Mouse (Mus musculus) heart, adult 2 months (tissue): ENCODE measurements around the gene Izumo1. TPM values are rescaled to one million over a fixed set of nuclear protein-coding genes. Genes with fewer than 3 reads are reported as not detected.
A peak's percentile ranks its signal among the peaks of the same experiment; 100 is the strongest.

Experiments used
- DNase-seq, 2 experiments: peaks; one replicate each; pipeline ENCODE4 v3.0.0; 2021
- H3K27ac ChIP-seq: fragments of 200-600 bp; 2 replicates; pipeline ENCODE4 v1.8.1; 2022
- H3K27me3 ChIP-seq: fragments of 200-500 bp; 2 replicates; pipeline ENCODE4 v1.6.1; 2012; ENCODE audit warnings: mild to moderate bottlenecking, low read length, inconsistent platforms, mixed read lengths; ENCODE audit not compliant: control insufficient read depth, insufficient read depth
- H3K36me3 ChIP-seq: fragments of 200-500 bp; 2 replicates; pipeline ENCODE4 v1.6.1; 2012; ENCODE audit warnings: low read length, inconsistent platforms; ENCODE audit not compliant: control insufficient read depth, insufficient read depth
- H3K4me1 ChIP-seq: fragments of 200-500 bp; 2 replicates; pipeline ENCODE4 v1.6.1; 2011; ENCODE audit warnings: low read length; ENCODE audit not compliant: control insufficient read depth, insufficient read depth
- H3K4me3 ChIP-seq: fragments of 200-600 bp; 2 replicates; pipeline ENCODE4 v1.8.1; 2022
- H3K79me2 ChIP-seq: fragments of 200-500 bp; replicated peaks from 2 replicates; pipeline ENCODE4 v1.6.1; 2012; ENCODE audit warnings: mild to moderate bottlenecking, inconsistent platforms, low read length, moderate library complexity, mixed read lengths; ENCODE audit not compliant: control insufficient read depth, insufficient read depth
- H3K9ac ChIP-seq: fragments of 200-500 bp; 2 replicates; pipeline ENCODE4 v1.6.1; 2012; ENCODE audit warnings: low read depth, mild to moderate bottlenecking, control low read depth, inconsistent platforms, low read length, mixed read lengths
- CTCF ChIP-seq: fragments of 200-600 bp; IDR thresholded peaks from 2 replicates; pipeline ENCODE4 v1.8.1; 2022; ENCODE audit warnings: antibody characterized with exemption, mild to moderate bottlenecking, moderate library complexity
- EP300 ChIP-seq: fragments of 200-500 bp; IDR thresholded peaks from 2 replicates; pipeline ENCODE4 v1.6.1; 2011; ENCODE audit warnings: low read depth, low read length, control low read depth; ENCODE audit not compliant: insufficient read depth
- POLR2A ChIP-seq: fragments of 200-500 bp; IDR thresholded peaks from 2 replicates; pipeline ENCODE4 v1.6.1; 2011; ENCODE audit warnings: mild to moderate bottlenecking, low read depth, low read length, control low read depth; ENCODE audit not compliant: insufficient read depth
- WGBS: fragments of 180-500 bp; shearing (Covaris S2); methylation state at CpG from one replicate; pipeline ENCODE4 v1.1.7; 2018; 5-methylcytosine and 5-hydroxymethylcytosine counted together
- intact Hi-C: fragments of 180-260 bp; cut with DNase I; formaldehyde crosslinking; loops from one replicate; pipeline ENCODE4 v1.15.1; 2025
- polyA plus RNA-seq: library from polyadenylated mRNA; depleted of rRNA; stranded (reverse); fragments of >200 nt; gene quantifications from 2 replicates; pipeline ENCODE4 v1.2.3, GENCODE M21; 2012
- total RNA-seq, 2 experiments: library from RNA; stranded (reverse); gene quantifications; 2 replicates each; pipeline ENCODE4 v1.2.3; 2021

Izumo1 gene
- total and polyA plus RNA-seq, 3 experiments, result 0.26 to 0.70 (median 0.27) TPM

DNA sequence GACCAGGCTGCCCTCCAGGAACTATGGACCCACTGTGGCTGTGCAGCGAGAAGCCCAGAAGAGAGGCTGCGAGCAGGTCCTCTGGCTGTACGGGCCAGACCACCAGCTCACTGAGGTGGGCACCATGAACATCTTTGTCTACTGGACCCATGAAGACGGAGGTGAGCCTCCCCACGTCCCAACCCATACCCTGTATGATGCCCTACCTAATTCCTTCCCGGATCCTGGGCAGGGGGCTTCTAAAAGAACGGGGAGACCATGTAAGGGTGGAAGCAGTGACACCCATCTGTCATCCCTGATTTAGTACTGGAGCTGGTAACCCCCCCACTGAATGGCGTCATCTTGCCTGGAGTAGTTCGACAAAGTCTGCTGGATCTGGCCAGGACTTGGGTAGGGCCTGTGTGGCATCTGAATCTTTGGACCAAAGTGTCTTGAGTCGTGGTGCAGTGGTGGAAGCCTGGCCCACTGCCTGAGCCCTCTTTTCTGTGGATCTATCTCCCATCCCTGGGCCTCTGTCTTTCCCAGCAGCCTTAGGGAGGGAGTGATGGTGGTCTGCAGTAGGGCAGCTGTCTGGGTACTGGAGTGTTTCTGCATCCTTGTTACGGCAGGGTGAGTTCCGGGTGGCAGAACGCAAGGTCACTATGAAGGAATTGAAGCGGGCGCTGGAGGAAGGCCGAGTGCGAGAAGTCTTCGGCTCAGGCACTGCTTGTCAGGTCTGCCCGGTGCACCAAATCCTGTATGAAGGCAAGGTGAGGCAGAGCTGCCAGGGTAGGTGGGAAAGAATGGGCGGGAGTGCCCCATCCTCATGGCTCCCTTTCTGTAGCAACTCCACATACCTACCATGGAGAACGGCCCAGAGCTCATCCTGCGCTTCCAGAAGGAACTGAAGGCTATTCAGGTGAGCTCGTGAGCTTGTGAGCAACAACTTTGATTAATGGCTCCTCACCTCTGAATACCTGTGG, 33.7 kb upstream of the Izumo1 start:
- Histone ChIP-seq H3K4me3 (no peak overlapping the region), H3K27me3 (no peaks in the 10 kb centered on the region), H3K36me3 (no peaks in the 10 kb centered on the region), H3K9ac (no peak overlapping the region), H3K79me2 (no peaks in the 10 kb centered on the region), H3K4me1 (peaks cover 2% of the 10 kb centered on the region), H3K27ac (no peak overlapping the region)
- TF ChIP-seq EP300 (no peak), CTCF (no peak), POLR2A (no peak)
- intact Hi-C loops, result loop anchor here (2.0 kb wide), 4 partner anchors 17 to 95 kb away; partner anchors contain the start of genes Bcat2, Hsd17b14 and Rasip1
- WGBS, result 93% methylated on average over 23 of the region's 23 CpGs
- DNase-seq, result no peak

DNA sequence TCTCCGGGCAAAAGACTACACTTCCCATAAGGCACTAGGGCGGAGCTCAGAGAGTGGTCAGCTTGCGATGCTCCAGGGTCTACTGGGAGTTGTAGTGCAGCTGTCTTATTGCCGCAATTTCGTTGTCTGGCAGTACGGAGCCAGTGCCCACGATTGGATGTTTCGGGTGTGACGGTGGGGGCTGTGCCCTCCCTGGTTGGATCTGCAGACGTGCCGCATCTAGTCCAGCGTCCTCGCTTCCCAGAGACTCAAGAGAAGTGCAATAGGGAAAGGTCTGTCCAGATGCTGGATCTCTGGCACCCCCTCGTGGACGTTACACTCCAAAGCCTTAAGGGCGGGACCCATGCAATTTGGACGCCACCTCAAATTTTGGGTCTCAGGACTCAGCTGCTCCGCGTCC, 32.4 kb upstream of the Izumo1 start:
- DNase-seq, result peak; percentile 91 to 95
- H3K27ac ChIP-seq, result peak overlapping the region; percentile 26; the same call in 1 of the 2 replicates
- H3K9ac ChIP-seq, result no peak overlapping the region
- no peaks in the 10 kb centered on the region for H3K36me3 ChIP-seq
- H3K4me3 ChIP-seq, result peak overlapping the region; percentile 38
- H3K27me3 ChIP-seq, result no peaks in the 10 kb centered on the region
- TF ChIP-seq POLR2A (peak; percentile 57), CTCF (peak; percentile 88), EP300 (peak; percentile 94)
- no peaks in the 10 kb centered on the region for H3K79me2 ChIP-seq
- intact Hi-C loops, result loop anchor here (2.0 kb wide), 4 partner anchors 18 to 94 kb away; partner anchors contain the start of genes Bcat2, Hsd17b14 and Rasip1
- 2% methylated on average over 19 of the region's 19 CpGs for WGBS
- peaks cover 2% of the 10 kb centered on the region for H3K4me1 ChIP-seq

DNA sequence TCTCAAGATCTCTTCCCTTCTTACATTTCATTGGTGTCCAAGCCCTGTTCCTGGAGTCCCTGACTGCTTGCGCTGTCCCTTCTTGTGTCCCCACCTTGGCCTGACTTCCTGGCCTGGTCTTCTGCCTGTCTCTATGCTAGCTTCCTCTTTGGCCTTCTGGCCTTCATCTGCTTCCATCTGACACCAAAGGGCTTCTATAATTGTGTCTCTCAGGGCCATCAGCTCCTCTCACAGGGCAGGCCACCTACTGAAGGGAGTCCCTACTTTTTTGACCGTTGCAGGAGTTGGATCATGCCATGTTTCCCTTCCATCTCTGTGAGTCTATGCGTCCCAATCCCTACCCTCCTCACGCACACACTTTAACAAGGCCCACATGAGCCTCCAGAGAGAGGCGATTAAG, 31.7 kb upstream of the Izumo1 start:
- no peak overlapping the region for H3K9ac ChIP-seq
- H3K27ac ChIP-seq, result no peak overlapping the region
- no peaks in the 10 kb centered on the region for H3K27me3 ChIP-seq
- H3K4me1 ChIP-seq, result peaks cover 2% of the 10 kb centered on the region
- H3K4me3 ChIP-seq, result no peak overlapping the region
- TF ChIP-seq EP300 (no peak), CTCF (no peak), POLR2A (no peak)
- 90% methylated on average over 5 of the region's 5 CpGs for WGBS
- no peaks in the 10 kb centered on the region for H3K36me3 ChIP-seq
- no peaks in the 10 kb centered on the region for H3K79me2 ChIP-seq
- DNase-seq, result no peak
- intact Hi-C loops, result loop anchor here (2.0 kb wide), 4 partner anchors 19 to 93 kb away; partner anchors contain the start of genes Bcat2, Hsd17b14 and Rasip1

DNA sequence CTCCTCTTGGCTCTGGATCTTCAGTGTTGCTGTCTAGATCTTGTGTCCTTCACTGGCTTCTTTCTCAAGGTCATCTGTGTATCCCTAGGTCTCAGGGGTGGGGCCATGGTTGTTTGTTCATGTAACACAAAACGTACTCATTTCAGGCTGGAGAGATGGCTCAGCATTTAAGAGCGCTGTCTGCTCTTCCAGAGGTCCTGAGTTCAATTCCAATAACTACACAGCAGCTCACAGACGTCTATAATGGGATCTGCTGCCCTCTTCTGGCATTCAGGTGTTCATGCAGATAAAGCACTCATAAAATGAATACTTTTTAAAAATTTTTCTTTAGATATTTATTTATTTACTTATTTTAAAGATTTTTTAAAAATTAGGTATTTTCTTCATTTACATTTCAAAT, 30.7 kb upstream of the Izumo1 start:
- TF ChIP-seq POLR2A, result no peak
- peak; percentile 71 for TF ChIP-seq CTCF

DNA sequence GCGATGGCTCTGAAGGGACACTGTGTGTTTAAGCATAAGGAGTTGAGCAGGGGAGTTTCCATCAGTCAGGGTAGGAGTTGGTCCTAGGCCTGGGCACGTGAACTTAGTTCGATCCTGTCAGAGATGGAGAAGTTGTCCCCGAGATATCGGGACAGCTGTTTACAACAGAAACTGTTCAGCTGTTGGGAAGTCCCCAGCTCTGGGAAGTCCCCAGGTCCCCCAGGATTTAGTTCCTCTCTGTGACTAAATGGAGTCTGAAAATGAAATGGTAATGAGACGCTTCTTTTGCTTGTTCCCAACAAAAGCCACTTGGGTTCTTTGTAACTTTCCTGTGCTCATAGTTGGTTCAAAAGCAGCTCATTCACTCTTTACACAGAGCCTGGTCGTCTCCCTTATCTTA, 29.7 kb upstream of the Izumo1 start:
- TF ChIP-seq CTCF, result no peak
- no peak for TF ChIP-seq EP300
- TF ChIP-seq POLR2A, result no peak
- H3K4me1 ChIP-seq, result peaks cover 2% of the 10 kb centered on the region
- intact Hi-C loops, result loop anchor here (1.0 kb wide), 1 partner anchor 37 kb away; no protein-coding TSS in a partner anchor
- H3K79me2 ChIP-seq, result no peaks in the 10 kb centered on the region
- no peak overlapping the region for H3K9ac ChIP-seq
- WGBS, result 47% methylated on average over 7 of the region's 7 CpGs
- H3K27ac ChIP-seq, result no peak overlapping the region
- H3K27me3 ChIP-seq, result no peaks in the 10 kb centered on the region
- DNase-seq, result no peak
- H3K36me3 ChIP-seq, result no peaks in the 10 kb centered on the region
- no peak overlapping the region for H3K4me3 ChIP-seq

More for the DNA sequence above, 30.7 kb upstream of the Izumo1 start:
- H3K27me3 ChIP-seq, result no peaks in the 10 kb centered on the region
- H3K4me1 ChIP-seq, result peaks cover 2% of the 10 kb centered on the region
- H3K27ac ChIP-seq, result no peak overlapping the region
- intact Hi-C loops, result no loop called here
- no peaks in the 10 kb centered on the region for H3K79me2 ChIP-seq
- WGBS, result 65% methylated on average over 3 of the region's 3 CpGs
- H3K9ac ChIP-seq, result no peak overlapping the region
- no peak overlapping the region for H3K4me3 ChIP-seq
- no peaks in the 10 kb centered on the region for H3K36me3 ChIP-seq
- no peak for DNase-seq

DNA sequence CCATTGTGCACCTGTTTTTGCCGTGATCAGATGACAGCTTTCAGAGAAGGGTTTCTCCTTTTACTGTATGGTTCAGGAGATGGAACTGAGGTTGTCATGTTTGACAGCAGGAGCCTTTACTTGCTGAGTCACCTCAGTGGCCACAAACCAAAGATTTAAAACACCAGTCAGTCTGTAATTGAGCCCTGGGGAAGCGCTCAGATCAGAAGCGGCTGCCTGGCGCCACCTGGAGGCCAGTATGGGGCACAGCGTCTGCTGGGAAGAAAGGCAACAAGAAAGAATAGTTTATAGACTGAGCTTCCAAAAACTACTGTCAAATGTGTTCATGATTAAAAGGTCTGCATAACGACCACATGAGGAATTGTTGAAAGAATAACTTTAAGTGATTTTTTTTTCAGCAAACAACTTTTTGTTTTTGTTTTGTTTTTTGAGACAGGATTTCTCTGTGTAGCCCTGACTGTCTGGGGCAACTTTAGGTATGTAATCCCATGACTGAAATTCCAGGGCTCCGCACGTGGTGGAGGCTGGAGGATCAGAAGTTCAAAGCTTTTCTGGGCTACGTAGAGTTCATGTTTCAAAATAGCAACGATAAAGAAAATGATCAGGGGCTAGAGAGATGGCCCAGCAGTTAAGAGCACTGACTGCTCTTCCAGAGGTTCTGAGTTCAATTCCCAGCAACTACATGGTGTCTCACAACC, 28.3 kb upstream of the Izumo1 start:
- WGBS, result 21% methylated on average over 10 of the region's 10 CpGs
- no peaks in the 10 kb centered on the region for H3K79me2 ChIP-seq
- TF ChIP-seq EP300 (peak; percentile 62; the same call in 1 of the 2 replicates), CTCF (0 out of 2 replicates have a peak, but pooled peaks have one; percentile 100), POLR2A (no peak)
- H3K27me3 ChIP-seq, result no peaks in the 10 kb centered on the region
- no peaks in the 10 kb centered on the region for H3K36me3 ChIP-seq
- H3K27ac ChIP-seq, result no peak overlapping the region
- intact Hi-C loops, result loop anchor here (1.0 kb wide), 1 partner anchor 89 kb away; no protein-coding TSS in a partner anchor
- H3K9ac ChIP-seq, result no peak overlapping the region
- DNase-seq, result peak; percentile 72 to 78
- H3K4me3 ChIP-seq, result no peak overlapping the region
- peaks cover 2% of the 10 kb centered on the region for H3K4me1 ChIP-seq
